Mouse (Mus musculus) hindbrain, embryonic 15.5 days (tissue): ENCODE measurements at regions not wholly inside any gene's neighbourhood (a gene's known extent, or its start where the extent isn't known, plus 50 kb on each side); places are given as distances from the start of the nearest gene placed in this dataset.
"Not testable (repeated sequence)": the region's sequence is repeated elsewhere in the genome, so short reads cannot be mapped to it uniquely, and the experiment has no call there.

Experiments
- ATAC-seq: fragments of 200-750 bp; cut with Nextera tagmentation; 2 replicates; pipeline ENCODE4 v1.8.0; 2017; ENCODE audit warnings: low read depth, moderate number of reproducible peaks, moderate TSS enrichment; ENCODE audit not compliant: low FRiP score
- H3K27ac ChIP-seq: fragments of 300-500 bp; sonication (generic); replicated peaks from 2 replicates; pipeline ENCODE4 v1.5.1; 2015; ENCODE audit warnings: mild to moderate bottlenecking, inconsistent platforms
- H3K27me3 ChIP-seq: fragments of 300-500 bp; sonication (generic); 2 replicates; pipeline ENCODE4 v1.6.1; 2015; ENCODE audit warnings: control low read depth, inconsistent platforms
- H3K36me3 ChIP-seq: fragments of 300-500 bp; sonication (generic); 2 replicates; pipeline ENCODE4 v1.6.1; 2015; ENCODE audit warnings: control low read depth, inconsistent platforms
- H3K4me1 ChIP-seq: fragments of 300-500 bp; sonication (generic); replicated peaks from 2 replicates; pipeline ENCODE4 v1.6.1; 2015; ENCODE audit warnings: control low read depth, inconsistent platforms
- H3K4me2 ChIP-seq: fragments of 300-500 bp; sonication (generic); 2 replicates; pipeline ENCODE4 v1.6.1; 2015; ENCODE audit warnings: moderate library complexity, mild to moderate bottlenecking, inconsistent platforms
- H3K4me3 ChIP-seq: fragments of 300-500 bp; sonication (generic); 2 replicates; pipeline ENCODE4 v1.5.1; 2015; ENCODE audit warnings: mild to moderate bottlenecking, inconsistent platforms
- H3K9ac ChIP-seq: fragments of 300-500 bp; sonication (generic); 2 replicates; pipeline ENCODE4 v1.6.1; 2015; ENCODE audit warnings: inconsistent platforms
- H3K9me3 ChIP-seq: fragments of 300-500 bp; sonication (generic); 2 replicates; pipeline ENCODE4 v1.6.1; 2016; ENCODE audit warnings: control low read depth, inconsistent platforms
- WGBS: fragments of 180-500 bp; shearing (Covaris S2); methylation state at CpG from one replicate; pipeline ENCODE4 v1.1.7; 2015; 5-methylcytosine and 5-hydroxymethylcytosine counted together

GRCm38 (mm10) chr10:38366776-38367175, 454.8 kb downstream of the Rfpl4b start:
- Histone ChIP-seq H3K36me3 (no peaks in the 10 kb centered on the region), H3K4me3 (no peak overlapping the region), H3K9ac (no peak overlapping the region), H3K4me2 (no peak overlapping the region), H3K9me3 (no peaks in the 10 kb centered on the region), H3K27ac (no peak overlapping the region), H3K27me3 (no peaks in the 10 kb centered on the region), H3K4me1 (no peaks in the 10 kb centered on the region)
- 0 out of 2 replicates have a peak, but pooled peaks have one; percentile 27 for ATAC-seq
- 84% methylated on average over 2 of the region's 2 CpGs for WGBS

GRCm38 (mm10) chr10:38364876-38365275, 456.7 kb downstream of the Rfpl4b start:
- no peaks in the 10 kb centered on the region for H3K27me3 ChIP-seq
- no peak for ATAC-seq

GRCm38 (mm10) chr10:38357539-38358232, 463.9 kb downstream of the Rfpl4b start:
- Histone ChIP-seq H3K4me1 (no peaks in the 10 kb centered on the region), H3K4me2 (no peak overlapping the region), H3K36me3 (no peaks in the 10 kb centered on the region), H3K9me3 (no peaks in the 10 kb centered on the region), H3K9ac (no peak overlapping the region), H3K27me3 (no peaks in the 10 kb centered on the region), H3K4me3 (no peak overlapping the region), H3K27ac (0 out of 2 replicates have a peak overlapping the region, but pooled peaks have one; percentile 5)
- 80% methylated on average over 1 of the region's 1 CpGs for WGBS
- peak; percentile 56; the same call in 1 of the 2 replicates for ATAC-seq

More at GRCm38 (mm10) chr10:38364876-38365275, 456.7 kb downstream of the Rfpl4b start:
- H3K9me3 ChIP-seq: no peaks in the 10 kb centered on the region
- no peak overlapping the region for H3K27ac ChIP-seq
- no peak overlapping the region for H3K9ac ChIP-seq
- H3K4me2 ChIP-seq: no peak overlapping the region
- no peaks in the 10 kb centered on the region for H3K4me1 ChIP-seq
- H3K36me3 ChIP-seq: no peaks in the 10 kb centered on the region
- WGBS: 80% methylated on average over 4 of the region's 4 CpGs
- no peak overlapping the region for H3K4me3 ChIP-seq

- Histone ChIP-seq H3K27ac (peak overlapping the region; percentile 10; the same call in 1 of the 2 replicates), H3K9me3 (no peaks in the 10 kb centered on the region)
- ATAC-seq: no peak
These were observed 467.6 kb downstream of the Rfpl4b start for GRCm38 (mm10) chr10:38353973-38354372.

GRCm38 (mm10) chr10:38353526-38353925, 468.1 kb downstream of the Rfpl4b start:
- H3K9me3 ChIP-seq: no peaks in the 10 kb centered on the region
- no peak overlapping the region for H3K4me3 ChIP-seq
- no peaks in the 10 kb centered on the region for H3K27me3 ChIP-seq
- H3K36me3 ChIP-seq: no peaks in the 10 kb centered on the region
- WGBS: 56% methylated on average over 5 of the region's 5 CpGs
- no peak overlapping the region for H3K27ac ChIP-seq
- ATAC-seq: peak; percentile 61; the same call in 1 of the 2 replicates
- H3K4me1 ChIP-seq: no peaks in the 10 kb centered on the region
- H3K9ac ChIP-seq: no peak overlapping the region
- H3K4me2 ChIP-seq: no peak overlapping the region

More at GRCm38 (mm10) chr10:38353973-38354372, 467.6 kb downstream of the Rfpl4b start:
- Histone ChIP-seq H3K27me3 (no peaks in the 10 kb centered on the region), H3K9ac (no peak overlapping the region), H3K4me1 (no peaks in the 10 kb centered on the region), H3K36me3 (no peaks in the 10 kb centered on the region), H3K4me2 (no peak overlapping the region), H3K4me3 (no peak overlapping the region)
- WGBS: 50% methylated on average over 2 of the region's 2 CpGs

GRCm38 (mm10) chr10:38347029-38347428, 474.6 kb downstream of the Rfpl4b start:
- H3K9ac ChIP-seq, H3K36me3 ChIP-seq, H3K4me2 ChIP-seq, H3K27ac ChIP-seq, H3K9me3 ChIP-seq, H3K4me3 ChIP-seq, H3K27me3 ChIP-seq, ATAC-seq, H3K4me1 ChIP-seq: not testable (repeated sequence)
- WGBS: 68% methylated on average over 8 of the region's 8 CpGs

GRCm38 (mm10) chr10:38340406-38341175, 481.0 kb downstream of the Rfpl4b start:
- Histone ChIP-seq H3K4me3 (no peak overlapping the region), H3K27me3 (no peaks in the 10 kb centered on the region), H3K9ac (no peak overlapping the region), H3K4me1 (no peaks in the 10 kb centered on the region), H3K36me3 (no peaks in the 10 kb centered on the region), H3K4me2 (no peak overlapping the region), H3K27ac (no peak overlapping the region), H3K9me3 (no peaks in the 10 kb centered on the region)
- 79% methylated on average over 1 of the region's 1 CpGs for WGBS
- ATAC-seq: no peak

GRCm38 (mm10) chr10:38308716-38309392, 512.7 kb downstream of the Rfpl4b start:
- Histone ChIP-seq H3K27me3 (no peaks in the 10 kb centered on the region), H3K4me3 (no peak overlapping the region), H3K4me2 (no peak overlapping the region), H3K9me3 (no peaks in the 10 kb centered on the region), H3K36me3 (no peaks in the 10 kb centered on the region), H3K4me1 (peaks cover 4% of the 10 kb centered on the region; the same call in 1 of the 2 replicates), H3K27ac (no peak overlapping the region), H3K9ac (no peak overlapping the region)
- no peak for ATAC-seq
- WGBS: 48% methylated on average over 5 of the region's 5 CpGs

- Histone ChIP-seq H3K9me3 (no peaks in the 10 kb centered on the region), H3K9ac (no peak overlapping the region), H3K36me3 (no peaks in the 10 kb centered on the region), H3K27ac (no peak overlapping the region), H3K4me3 (no peak overlapping the region), H3K27me3 (no peaks in the 10 kb centered on the region), H3K4me2 (no peak overlapping the region), H3K4me1 (no peaks in the 10 kb centered on the region)
- 90% methylated on average over 2 of the region's 2 CpGs for WGBS
- ATAC-seq: no peak
These were observed 525.9 kb downstream of the Rfpl4b start for GRCm38 (mm10) chr10:38295724-38296123.

- Histone ChIP-seq H3K36me3 (no peaks in the 10 kb centered on the region), H3K9me3 (no peaks in the 10 kb centered on the region), H3K27ac (no peak overlapping the region), H3K27me3 (no peaks in the 10 kb centered on the region), H3K9ac (no peak overlapping the region), H3K4me3 (no peak overlapping the region), H3K4me2 (no peak overlapping the region), H3K4me1 (no peaks in the 10 kb centered on the region)
- peak; percentile 34; the same call in 1 of the 2 replicates for ATAC-seq
- WGBS: 60% methylated on average over 6 of the region's 6 CpGs
These were observed 532.8 kb downstream of the Rfpl4b start for GRCm38 (mm10) chr10:38288689-38289283.

GRCm38 (mm10) chr10:38269136-38269535, 552.4 kb downstream of the Rfpl4b start:
- H3K9ac ChIP-seq: no peak overlapping the region
- no peak overlapping the region for H3K27ac ChIP-seq
- H3K36me3 ChIP-seq: no peaks in the 10 kb centered on the region
- H3K4me3 ChIP-seq: no peak overlapping the region
- H3K4me2 ChIP-seq: no peak overlapping the region
- H3K4me1 ChIP-seq: no peaks in the 10 kb centered on the region
- H3K9me3 ChIP-seq: no peaks in the 10 kb centered on the region
- H3K27me3 ChIP-seq: no peaks in the 10 kb centered on the region
- 100% methylated on average over 1 of the region's 1 CpGs for WGBS
- no peak for ATAC-seq
